Mouse (Mus musculus) telencephalon, adult 2 months (tissue): ENCODE measurements around the gene Itih4.

Experiments used
- DNase-seq: peaks from one replicate; pipeline ENCODE4 v3.0.0-alpha.2; 2011; ENCODE audit warnings: low read depth, low spot score

Itih4 gene

DNA sequence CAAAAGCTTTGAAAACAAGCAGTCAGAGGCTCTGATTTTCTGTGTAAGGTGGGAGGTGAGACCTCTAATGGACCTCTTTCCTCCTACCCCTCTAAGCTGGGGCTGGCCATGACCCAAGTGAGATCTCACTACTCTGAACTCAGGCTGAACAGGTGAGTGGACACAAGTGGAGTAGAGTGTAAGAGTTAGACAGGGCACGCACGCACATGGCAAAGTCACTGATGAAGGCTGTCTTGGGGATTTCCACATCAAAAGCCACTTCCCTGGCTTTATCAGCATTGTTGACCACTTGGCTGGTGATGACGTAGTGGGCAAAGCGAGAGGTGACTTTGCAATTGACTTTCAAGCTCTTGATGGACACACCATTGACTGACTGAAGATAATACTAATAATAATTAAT is 56.0 kb downstream of the Itih4 start:
- DNase-seq = no peak

DNA sequence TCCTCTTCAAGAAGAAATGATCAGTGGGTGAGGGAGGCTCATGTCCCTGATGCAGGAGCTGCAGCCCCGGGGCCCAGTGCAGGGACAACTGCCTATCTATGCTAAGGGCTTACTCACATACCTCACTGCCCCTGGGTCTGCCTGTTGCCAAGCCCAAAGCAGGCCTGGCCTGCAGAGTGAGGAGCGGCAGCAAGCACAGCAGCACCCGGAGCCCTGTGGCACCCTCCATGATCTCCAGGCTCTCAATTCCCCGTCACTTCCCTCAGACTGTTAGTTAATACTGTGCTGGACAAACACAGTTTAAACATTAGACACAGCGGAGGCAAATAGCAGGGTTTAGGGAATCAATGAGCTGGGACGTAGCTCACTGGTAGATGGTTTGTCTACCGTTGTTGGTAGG is 56.8 kb downstream of the Itih4 start, which contains the start of gene Itih1:
TSS of gene Itih1 (minus strand) at position 252 of the 400 bp plus-strand sequence.
- DNase-seq = no peak

DNA sequence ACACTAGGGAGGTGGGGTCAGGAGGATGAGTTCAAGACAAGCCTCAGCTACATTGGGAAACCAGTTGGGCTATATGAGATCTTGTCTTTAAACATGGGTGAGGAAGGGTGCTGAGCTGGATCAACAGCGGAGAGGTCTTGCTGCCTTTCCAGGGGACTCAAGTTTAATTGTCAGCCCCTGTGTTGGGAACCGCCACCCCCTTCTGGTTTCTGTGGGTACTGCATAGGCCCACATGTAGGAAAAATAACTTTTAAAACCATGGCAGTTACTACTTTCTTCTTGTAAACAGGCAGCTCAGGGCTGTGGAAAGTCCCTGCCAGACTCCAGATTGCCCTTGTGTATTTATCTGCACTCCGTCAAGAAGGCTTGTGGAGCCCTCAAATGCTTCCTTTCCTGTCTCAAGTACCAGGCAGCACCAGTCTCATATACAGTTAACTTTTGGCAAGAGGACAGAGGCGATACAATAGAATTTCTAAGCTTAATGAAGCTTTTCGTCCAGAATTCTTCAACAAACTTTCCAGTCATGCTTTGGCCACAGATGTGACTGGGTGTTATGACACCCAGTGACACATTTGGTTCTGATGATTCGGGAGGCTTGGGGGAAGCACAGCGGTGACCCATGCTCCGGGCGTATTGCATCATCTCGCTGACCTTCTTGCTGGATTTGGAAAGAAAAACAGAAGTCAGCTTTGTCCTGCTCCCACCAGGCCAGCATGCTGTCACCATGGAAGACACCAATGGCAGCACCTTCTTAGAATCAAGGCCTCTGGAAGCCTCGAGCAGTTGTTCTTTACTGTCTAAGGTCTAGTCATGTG is 57.8 kb downstream of the Itih4 start:
- peak; percentile 6 for DNase-seq

DNA sequence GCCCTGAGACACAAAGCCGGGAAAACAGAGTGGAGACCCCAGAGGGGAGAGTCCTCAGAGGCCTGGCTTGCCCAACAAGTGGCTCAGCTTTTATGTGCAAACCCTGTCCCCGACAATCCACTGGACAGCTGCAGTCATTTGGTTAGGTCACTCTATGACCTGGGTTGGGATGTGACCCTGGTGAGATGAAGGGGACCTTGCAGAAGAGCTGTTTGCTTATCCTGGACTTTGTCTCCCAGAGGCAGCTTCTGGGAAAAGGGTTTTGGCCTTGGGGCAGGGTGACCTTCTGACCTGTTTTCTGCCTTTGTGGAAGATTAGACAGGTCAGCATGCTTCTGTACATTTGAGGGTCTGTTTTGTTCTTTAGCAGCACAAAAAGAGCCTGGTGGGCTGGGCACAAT is 58.5 kb downstream of the Itih4 start:
- no peak for DNase-seq

DNA sequence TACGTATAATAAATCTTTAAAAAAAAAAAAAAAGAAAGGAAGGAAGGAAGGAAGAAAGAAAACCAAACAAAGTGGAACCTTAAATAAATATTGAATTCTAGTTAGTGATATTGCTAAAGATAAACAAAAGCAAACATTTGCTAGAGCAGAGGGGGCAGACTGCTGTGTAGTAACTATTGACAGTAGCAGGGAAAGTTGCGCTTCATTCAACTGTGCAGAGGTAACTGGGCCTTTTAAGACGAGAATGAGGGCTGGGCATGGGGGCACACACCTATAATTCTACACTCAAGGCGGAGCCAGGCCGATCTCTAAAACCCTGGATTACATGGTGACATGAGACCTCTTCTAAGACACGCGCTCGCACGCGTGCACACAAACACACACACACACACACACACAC is 63.7 kb downstream of the Itih4 start:
- DNase-seq = no peak

DNA sequence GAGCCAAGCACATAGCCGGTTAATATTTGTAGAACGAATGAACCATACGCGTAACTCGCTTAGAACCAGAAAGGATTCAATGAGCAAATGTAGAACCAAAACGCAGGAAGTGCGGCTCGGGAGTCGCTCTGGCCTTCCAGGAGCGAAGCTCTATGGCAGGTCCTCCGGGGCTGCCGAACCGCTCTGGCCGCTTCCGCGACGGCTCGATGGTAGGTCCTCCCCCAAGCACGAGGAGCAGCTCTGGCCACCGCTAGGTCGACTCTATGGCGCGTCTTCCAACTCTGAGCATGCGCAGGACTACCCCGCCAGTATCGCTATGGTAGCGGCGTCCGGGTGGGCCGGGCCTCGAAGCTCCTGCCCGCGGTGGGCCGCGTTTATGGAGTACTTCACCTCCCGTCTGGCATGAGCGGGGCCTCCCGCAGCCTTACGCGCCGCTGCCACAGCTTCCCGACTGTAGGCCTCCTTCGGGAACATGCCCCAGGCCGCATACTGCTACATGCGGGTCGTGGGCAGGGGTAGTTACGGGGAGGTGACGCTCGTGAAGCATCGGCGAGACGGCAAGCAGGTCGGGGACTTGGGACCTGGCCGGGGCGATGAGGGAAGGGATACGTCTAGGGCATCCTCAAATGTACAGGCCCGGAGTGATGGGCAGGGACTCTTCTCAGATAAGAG is 65.0 kb downstream of the Itih4 start, which contains the start of gene Nek4:
TSS of gene Nek4 (plus strand) at position 224 of the 672 bp plus-strand sequence.
- peak; percentile 98 for DNase-seq
